Mouse (Mus musculus): Measurements from ENCODE around the gene Olfr1256. TPM values are rescaled to one million over a fixed set of nuclear protein-coding genes. Genes with fewer than 3 reads are reported as not detected.

Olfr1256 gene
- not detected in 2 replicates for polyA plus RNA-seq (2016; fragmentation: Nextera tagmentation; extraction: Ambion mirVana)

GRCm38 (mm10) chr2:89841455-89841854 lies at the start of gene Olfr1256:
Gene Olfr1256 (minus strand): TSS chr2:89841555.
- WGBS = 59% methylated on average over 2 of the region's 2 CpGs
- H3K36me3 ChIP-seq = no peaks in the 10 kb centered on the region
- H3K4me3 ChIP-seq = no peak within 1 kb of the TSS
- DNase-seq (ENCODE audit: low spot score) = no peak
- H3K27me3 ChIP-seq (ENCODE audit: low read depth, poor library complexity, severe bottlenecking) = no peaks in the 10 kb centered on the region
- no peak within 1 kb of the TSS for H3K27ac ChIP-seq (replicated peaks)
- H3K9me3 ChIP-seq (replicated peaks) = no peaks in the 10 kb centered on the region
- no peaks in the 10 kb centered on the region for H3K4me1 ChIP-seq

- no peaks in the 10 kb centered on the region for H3K36me3 ChIP-seq
- no peak within 1 kb of the TSS for H3K27ac ChIP-seq (replicated peaks)
- no peaks in the 10 kb centered on the region for H3K27me3 ChIP-seq (ENCODE audit: low read depth, poor library complexity, severe bottlenecking)
- no peaks in the 10 kb centered on the region for H3K4me1 ChIP-seq
- H3K4me3 ChIP-seq = no peak within 1 kb of the TSS
- DNase-seq (ENCODE audit: low spot score) = no peak
- no peaks in the 10 kb centered on the region for H3K9me3 ChIP-seq (replicated peaks)
- WGBS = 88% methylated on average over 1 of the region's 1 CpGs
Measured at GRCm38 (mm10) chr2:89878137-89878536, 36.8 kb upstream of the Olfr1256 start, which contains the start of gene Olfr1257. Gene Olfr1257 (plus strand): TSS chr2:89878437.

- Histone ChIP-seq H3K4me1 (no peaks in the 10 kb centered on the region), H3K36me3 (no peaks in the 10 kb centered on the region), H3K9me3 (replicated peaks) (no peaks in the 10 kb centered on the region), H3K27ac (replicated peaks) (no peak overlapping the region), H3K27me3 (ENCODE audit: low read depth, poor library complexity, severe bottlenecking) (no peaks in the 10 kb centered on the region), H3K4me3 (no peak overlapping the region)
- 88% methylated on average over 1 of the region's 1 CpGs for WGBS
- no peak for DNase-seq (ENCODE audit: low spot score)
Measured at GRCm38 (mm10) chr2:89849230-89849629, 7.9 kb upstream of the Olfr1256 start.

GRCm38 (mm10) chr2:89848105-89848504 lies 6.8 kb upstream of the Olfr1256 start, which contains the start of gene Olfr48:
Gene Olfr48 (minus strand): TSS chr2:89848205.
- no peak for DNase-seq (ENCODE audit: low spot score)
- Histone ChIP-seq H3K4me3 (no peak within 1 kb of the TSS), H3K4me1 (no peaks in the 10 kb centered on the region), H3K27me3 (ENCODE audit: low read depth, poor library complexity, severe bottlenecking) (no peaks in the 10 kb centered on the region), H3K36me3 (no peaks in the 10 kb centered on the region), H3K27ac (replicated peaks) (no peak within 1 kb of the TSS), H3K9me3 (replicated peaks) (no peaks in the 10 kb centered on the region)
- 92% methylated on average over 5 of the region's 5 CpGs for WGBS

- no peak overlapping the region for H3K27ac ChIP-seq (replicated peaks)
- no peaks in the 10 kb centered on the region for H3K36me3 ChIP-seq
- H3K4me1 ChIP-seq = no peaks in the 10 kb centered on the region
- no peak overlapping the region for H3K4me3 ChIP-seq
- H3K27me3 ChIP-seq (ENCODE audit: low read depth, poor library complexity, severe bottlenecking) = no peaks in the 10 kb centered on the region
- H3K9me3 ChIP-seq (replicated peaks) = 0 out of 2 replicates have a peak, but pooled peaks cover 4% of the 10 kb centered on the region
- WGBS = 80% methylated on average over 1 of the region's 1 CpGs
- no peak for DNase-seq (ENCODE audit: low spot score)
Measured at GRCm38 (mm10) chr2:89820216-89820615, 21.1 kb downstream of the Olfr1256 start.

GRCm38 (mm10) chr2:89811751-89812150 lies 29.6 kb downstream of the Olfr1256 start, which contains the start of gene Olfr1255:
Gene Olfr1255 (plus strand): TSS chr2:89812051.
- no peak for DNase-seq (ENCODE audit: low spot score)
- Histone ChIP-seq H3K4me1 (no peaks in the 10 kb centered on the region), H3K9me3 (replicated peaks) (no peaks in the 10 kb centered on the region), H3K27me3 (ENCODE audit: low read depth, poor library complexity, severe bottlenecking) (no peaks in the 10 kb centered on the region), H3K4me3 (no peak within 1 kb of the TSS), H3K36me3 (no peaks in the 10 kb centered on the region), H3K27ac (replicated peaks) (no peak within 1 kb of the TSS)
- 89% methylated on average over 3 of the region's 3 CpGs for WGBS

GRCm38 (mm10) chr2:89810751-89811150 lies 30.6 kb downstream of the Olfr1256 start:
- H3K9me3 ChIP-seq (replicated peaks) = no peaks in the 10 kb centered on the region
- no peaks in the 10 kb centered on the region for H3K4me1 ChIP-seq
- H3K27ac ChIP-seq (replicated peaks) = no peak overlapping the region
- H3K4me3 ChIP-seq = no peak overlapping the region
- H3K36me3 ChIP-seq = no peaks in the 10 kb centered on the region
- WGBS = 90% methylated on average over 2 of the region's 2 CpGs
- DNase-seq (ENCODE audit: low spot score) = no peak
- no peaks in the 10 kb centered on the region for H3K27me3 ChIP-seq (ENCODE audit: low read depth, poor library complexity, severe bottlenecking)

- WGBS = 92% methylated on average over 3 of the region's 3 CpGs
- H3K27ac ChIP-seq (replicated peaks) = no peak overlapping the region
- H3K4me1 ChIP-seq = no peaks in the 10 kb centered on the region
- no peaks in the 10 kb centered on the region for H3K9me3 ChIP-seq (replicated peaks)
- H3K27me3 ChIP-seq (ENCODE audit: low read depth, poor library complexity, severe bottlenecking) = no peaks in the 10 kb centered on the region
- no peak overlapping the region for H3K4me3 ChIP-seq
- H3K36me3 ChIP-seq = no peaks in the 10 kb centered on the region
- DNase-seq (ENCODE audit: low spot score) = no peak
Measured at GRCm38 (mm10) chr2:89799583-89799982, 41.8 kb downstream of the Olfr1256 start.

- H3K4me3 ChIP-seq = no peak within 1 kb of the TSS
- H3K4me1 ChIP-seq = no peaks in the 10 kb centered on the region
- H3K27me3 ChIP-seq (ENCODE audit: low read depth, poor library complexity, severe bottlenecking) = no peaks in the 10 kb centered on the region
- H3K27ac ChIP-seq (replicated peaks) = no peak within 1 kb of the TSS
- DNase-seq (ENCODE audit: low spot score) = no peak
- H3K9me3 ChIP-seq (replicated peaks) = no peaks in the 10 kb centered on the region
- no peaks in the 10 kb centered on the region for H3K36me3 ChIP-seq
Measured at GRCm38 (mm10) chr2:89793519-89793918, 47.8 kb downstream of the Olfr1256 start, which contains the start of gene Olfr1254. Gene Olfr1254 (minus strand): TSS chr2:89793619.

Other genes with a start within 250 kb of the Olfr1256 start
- gene Olfr1246, start 248.4 kb downstream of the Olfr1256 start, polyA plus RNA-seq (2016; fragmentation: Nextera tagmentation; extraction: Ambion mirVana) = not detected in 2 replicates
- gene Olfr1247, start 227.4 kb downstream of the Olfr1256 start, polyA plus RNA-seq (2016; fragmentation: Nextera tagmentation; extraction: Ambion mirVana) = not detected in 2 replicates
- not detected in 2 replicates for gene Olfr1248, start 223.3 kb downstream of the Olfr1256 start, polyA plus RNA-seq (2016; fragmentation: Nextera tagmentation; extraction: Ambion mirVana)
- gene Olfr1249, start 206.6 kb downstream of the Olfr1256 start, polyA plus RNA-seq (2016; fragmentation: Nextera tagmentation; extraction: Ambion mirVana) = not detected in 2 replicates
- gene Olfr1250, start 180.1 kb downstream of the Olfr1256 start, polyA plus RNA-seq (2016; fragmentation: Nextera tagmentation; extraction: Ambion mirVana) = not detected in 2 replicates
- not detected in 2 replicates for gene Olfr1251, start 169.6 kb downstream of the Olfr1256 start, polyA plus RNA-seq (2016; fragmentation: Nextera tagmentation; extraction: Ambion mirVana)
- gene Olfr1252, start 116.5 kb downstream of the Olfr1256 start, polyA plus RNA-seq (2016; fragmentation: Nextera tagmentation; extraction: Ambion mirVana) = not detected in 2 replicates
- not detected in 2 replicates for gene Olfr1253, start 84.5 kb downstream of the Olfr1256 start, polyA plus RNA-seq (2016; fragmentation: Nextera tagmentation; extraction: Ambion mirVana)
- gene Olfr1254, start 47.9 kb downstream of the Olfr1256 start, polyA plus RNA-seq (2016; fragmentation: Nextera tagmentation; extraction: Ambion mirVana) = not detected in 2 replicates
- gene Olfr1255, start 29.5 kb downstream of the Olfr1256 start, polyA plus RNA-seq (2016; fragmentation: Nextera tagmentation; extraction: Ambion mirVana) = not detected in 2 replicates
- not detected in 2 replicates for gene Olfr48, start 6.7 kb upstream of the Olfr1256 start, polyA plus RNA-seq (2016; fragmentation: Nextera tagmentation; extraction: Ambion mirVana)
- not detected in 2 replicates for gene Olfr1257, start 36.9 kb upstream of the Olfr1256 start, polyA plus RNA-seq (2016; fragmentation: Nextera tagmentation; extraction: Ambion mirVana)
- not detected in 2 replicates for gene Olfr1258, start 85.8 kb upstream of the Olfr1256 start, polyA plus RNA-seq (2016; fragmentation: Nextera tagmentation; extraction: Ambion mirVana)
- gene Olfr1259, start 107.1 kb upstream of the Olfr1256 start, polyA plus RNA-seq (2016; fragmentation: Nextera tagmentation; extraction: Ambion mirVana) = not detected in 2 replicates
- not detected in 2 replicates for gene Olfr1260, start 132.8 kb upstream of the Olfr1256 start, polyA plus RNA-seq (2016; fragmentation: Nextera tagmentation; extraction: Ambion mirVana)
- not detected in 2 replicates for gene Olfr1261, start 149.7 kb upstream of the Olfr1256 start, polyA plus RNA-seq (2016; fragmentation: Nextera tagmentation; extraction: Ambion mirVana)
- not detected in 2 replicates for gene Olfr1262, start 158.6 kb upstream of the Olfr1256 start, polyA plus RNA-seq (2016; fragmentation: Nextera tagmentation; extraction: Ambion mirVana)
- not detected in 2 replicates for gene Olfr1263, start 170.6 kb upstream of the Olfr1256 start, polyA plus RNA-seq (2016; fragmentation: Nextera tagmentation; extraction: Ambion mirVana)
- not detected in 2 replicates for gene Olfr1264, start 184.0 kb upstream of the Olfr1256 start, polyA plus RNA-seq (2016; fragmentation: Nextera tagmentation; extraction: Ambion mirVana)
- not detected in 2 replicates for gene Olfr1265, start 193.8 kb upstream of the Olfr1256 start, polyA plus RNA-seq (2016; fragmentation: Nextera tagmentation; extraction: Ambion mirVana)
- gene Olfr140, start 222.0 kb upstream of the Olfr1256 start, polyA plus RNA-seq (2016; fragmentation: Nextera tagmentation; extraction: Ambion mirVana) = not detected in 2 replicates

Measured in midbrain, embryonic 10.5 days (tissue).